Mouse (Mus musculus) lung, embryonic 14.5 days (tissue): Measurements from ENCODE around the gene Urgcp. TPM values are rescaled to one million over a fixed set of nuclear protein-coding genes. Genes with fewer than 3 reads are reported as not detected.

ENCODE experiments used
- ATAC-seq: fragments of 200-750 bp; cut with Nextera tagmentation; 2 replicates; pipeline ENCODE4 v1.8.0; 2017; ENCODE audit warnings: mild to moderate bottlenecking, moderate TSS enrichment, moderate library complexity; ENCODE audit not compliant: insufficient read depth
- DNase-seq: peaks from one replicate; pipeline ENCODE4 v3.0.0-alpha.2; 2015
- H3K27ac ChIP-seq: fragments of 300-500 bp; sonication (generic); 2 replicates; pipeline ENCODE4 v1.5.1; 2014; ENCODE audit warnings: low read depth, mild to moderate bottlenecking, moderate library complexity
- H3K27me3 ChIP-seq: fragments of 300-500 bp; sonication (generic); 2 replicates; pipeline ENCODE4 v1.6.1; 2014; ENCODE audit warnings: low read length, control low read depth; ENCODE audit not compliant: insufficient read depth
- H3K36me3 ChIP-seq: fragments of 300-500 bp; sonication (generic); 2 replicates; pipeline ENCODE4 v1.6.1; 2014; ENCODE audit warnings: control low read depth; ENCODE audit not compliant: insufficient read depth
- H3K4me1 ChIP-seq: fragments of 300-500 bp; sonication (generic); 2 replicates; pipeline ENCODE4 v1.6.1; 2014; ENCODE audit warnings: antibody characterized with exemption, control low read depth; ENCODE audit not compliant: insufficient read depth
- H3K4me2 ChIP-seq: fragments of 300-500 bp; sonication (generic); 2 replicates; pipeline ENCODE4 v1.6.1; 2014; ENCODE audit warnings: mild to moderate bottlenecking
- H3K4me3 ChIP-seq: fragments of 300-500 bp; sonication (generic); 2 replicates; pipeline ENCODE4 v1.5.1; 2014; ENCODE audit warnings: low read depth, low read length
- H3K9ac ChIP-seq: fragments of 300-500 bp; sonication (generic); 2 replicates; pipeline ENCODE4 v1.6.1; 2014
- H3K9me3 ChIP-seq: fragments of 300-500 bp; sonication (generic); 2 replicates; pipeline ENCODE4 v1.6.1; 2016; ENCODE audit warnings: low read depth, low read length, control low read depth
- CTCF ChIP-seq: IDR thresholded peaks from 2 replicates; pipeline ENCODE4 v1.5.1; 2016; ENCODE audit warnings: antibody characterized with exemption, low read depth
- WGBS: fragments of 180-500 bp; shearing (Covaris S2); extraction: QIAGEN DNeasy Blood & Tissue Kit; methylation state at CpG from one replicate; pipeline ENCODE4 v1.1.7; 2014; 5-methylcytosine and 5-hydroxymethylcytosine counted together
- polyA plus RNA-seq: library from polyadenylated mRNA; unstranded; fragments of >200 nt; fragmentation: Nextera tagmentation; extraction: Ambion mirVana; gene quantifications from 2 replicates; pipeline ENCODE4 v1.2.1, GENCODE M21; 2014

The Urgcp gene
- polyA plus RNA-seq, 1 experiment from 2014 or later, result 20.1 TPM

- H3K27ac ChIP-seq, result no peak overlapping the region
These were observed 40.5 kb upstream of the Urgcp start for GRCm38 (mm10) chr11:5802457-5803217.

GRCm38 (mm10) chr11:5802005-5802404 lies 39.8 kb upstream of the Urgcp start:
- WGBS, result 59% methylated on average over 12 of the region's 12 CpGs
- H3K36me3 ChIP-seq, result peaks cover 42% of the 10 kb centered on the region
- no peak for DNase-seq
- no peaks in the 10 kb centered on the region for H3K9me3 ChIP-seq
- H3K4me3 ChIP-seq, result no peak overlapping the region; the same call in 1 of the 2 replicates
- TF ChIP-seq CTCF, result no peak
- H3K27ac ChIP-seq, result no peak overlapping the region
- no peak overlapping the region for H3K4me2 ChIP-seq
- no peaks in the 10 kb centered on the region for H3K27me3 ChIP-seq
- no peak for ATAC-seq
- peaks cover 7% of the 10 kb centered on the region; the same call in 1 of the 2 replicates for H3K4me1 ChIP-seq
- no peak overlapping the region for H3K9ac ChIP-seq

More at GRCm38 (mm10) chr11:5802457-5803217, 40.5 kb upstream of the Urgcp start:
- Histone ChIP-seq H3K36me3 (peaks cover 36% of the 10 kb centered on the region), H3K9me3 (no peaks in the 10 kb centered on the region), H3K4me1 (peaks cover 7% of the 10 kb centered on the region; the same call in 1 of the 2 replicates), H3K4me2 (peak overlapping the region; percentile 10; the same call in 1 of the 2 replicates), H3K9ac (peak overlapping the region; percentile 9; the same call in 1 of the 2 replicates), H3K27me3 (no peaks in the 10 kb centered on the region), H3K4me3 (peak overlapping the region; percentile 15; the same call in 1 of the 2 replicates)
- no peak for TF ChIP-seq CTCF
- DNase-seq (peak; percentile 10), ATAC-seq (0 out of 2 replicates have a peak, but pooled peaks have one; percentile 4)
- WGBS, result 68% methylated on average over 8 of the region's 8 CpGs

- Histone ChIP-seq H3K27me3 (no peaks in the 10 kb centered on the region), H3K36me3 (peaks cover 47% of the 10 kb centered on the region), H3K4me2 (no peak overlapping the region), H3K27ac (no peak overlapping the region), H3K4me3 (no peak overlapping the region), H3K9me3 (no peaks in the 10 kb centered on the region), H3K4me1 (peaks cover 7% of the 10 kb centered on the region; the same call in 1 of the 2 replicates), H3K9ac (no peak overlapping the region)
- TF ChIP-seq CTCF, result no peak
- no peak for ATAC-seq
- DNase-seq, result no peak
- 92% methylated on average over 16 of the region's 16 CpGs for WGBS
These were observed 39.3 kb upstream of the Urgcp start for GRCm38 (mm10) chr11:5801511-5801910.

- H3K4me3 ChIP-seq, result no peak overlapping the region
- no peaks in the 10 kb centered on the region for H3K27me3 ChIP-seq
- H3K27ac ChIP-seq, result 0 out of 2 replicates have a peak overlapping the region, but pooled peaks have one; percentile 12
- H3K9ac ChIP-seq, result no peak overlapping the region
- peaks cover 7% of the 10 kb centered on the region; the same call in 1 of the 2 replicates for H3K4me1 ChIP-seq
- TF ChIP-seq CTCF, result no peak
- H3K9me3 ChIP-seq, result no peaks in the 10 kb centered on the region
- ATAC-seq, result 0 out of 2 replicates have a peak, but pooled peaks have one; percentile 21
- 66% methylated on average over 17 of the region's 17 CpGs for WGBS
- no peak overlapping the region for H3K4me2 ChIP-seq
- H3K36me3 ChIP-seq, result peaks cover 63% of the 10 kb centered on the region
- DNase-seq, result peak; percentile 73
These were observed 37.7 kb upstream of the Urgcp start for GRCm38 (mm10) chr11:5799621-5800490.

GRCm38 (mm10) chr11:5797928-5798327 lies 35.8 kb upstream of the Urgcp start:
- Histone ChIP-seq H3K4me3 (no peak overlapping the region), H3K9ac (no peak overlapping the region), H3K4me1 (no peaks in the 10 kb centered on the region), H3K4me2 (no peak overlapping the region), H3K27me3 (no peaks in the 10 kb centered on the region), H3K9me3 (no peaks in the 10 kb centered on the region), H3K27ac (no peak overlapping the region), H3K36me3 (peaks cover 82% of the 10 kb centered on the region)
- DNase-seq (no peak), ATAC-seq (no peak)
- TF ChIP-seq CTCF, result no peak
- 91% methylated on average over 5 of the region's 5 CpGs for WGBS

GRCm38 (mm10) chr11:5797371-5797770 lies 35.2 kb upstream of the Urgcp start:
- DNase-seq, result no peak
- Histone ChIP-seq H3K27ac (no peak overlapping the region), H3K4me2 (no peak overlapping the region), H3K4me1 (no peaks in the 10 kb centered on the region), H3K4me3 (no peak overlapping the region), H3K9ac (no peak overlapping the region), H3K9me3 (no peaks in the 10 kb centered on the region), H3K27me3 (no peaks in the 10 kb centered on the region), H3K36me3 (peaks cover 87% of the 10 kb centered on the region)
- 73% methylated on average over 11 of the region's 11 CpGs for WGBS
- ATAC-seq, result no peak
- TF ChIP-seq CTCF, result no peak
